Mouse (Mus musculus): ENCODE measurements around the gene Fbln2. TPM values are rescaled to one million over a fixed set of nuclear protein-coding genes. Genes with fewer than 3 reads are reported as not detected.

Gene Fbln2
- polyA plus RNA-seq, 2 experiments = 219 to 294 TPM

GRCm38 (mm10) chr6:91225346-91225745 is 13.1 kb downstream of the Fbln2 start:
- Histone ChIP-seq H3K27me3 (ENCODE audit: control insufficient read depth, insufficient read depth, low read length) (no peaks in the 10 kb centered on the region), H3K4me1 (ENCODE audit: control insufficient read depth, insufficient read depth, low read length) (peaks cover 18% of the 10 kb centered on the region), H3K27ac (replicated peaks; ENCODE audit: low read depth, low read length) (no peak overlapping the region), H3K9me3 (ENCODE audit: control insufficient read depth, low read length) (no peaks in the 10 kb centered on the region), H3K4me3 (replicated peaks; ENCODE audit: low read length) (no peak overlapping the region), H3K4me2 (replicated peaks; ENCODE audit: low read depth, low read length, severe bottlenecking) (no peak overlapping the region), H3K36me3 (ENCODE audit: control insufficient read depth, insufficient read depth, low read length) (peaks cover 21% of the 10 kb centered on the region), H3K9ac (ENCODE audit: low read depth, low read length, severe bottlenecking) (no peak overlapping the region)
- DNase-seq (ENCODE audit: low spot score) = no peak
- TF ChIP-seq POLR2A (IDR thresholded peaks at IDR 0.05; ENCODE audit: borderline replicate concordance, extremely low read depth, insufficient read depth, insufficient read length) = no peak
- ATAC-seq (ENCODE audit: low FRiP score, low read depth) = no peak
- WGBS = 83% methylated on average over 4 of the region's 4 CpGs

GRCm38 (mm10) chr6:91226058-91226457 is 13.8 kb downstream of the Fbln2 start:
- H3K4me1 ChIP-seq (ENCODE audit: control insufficient read depth, insufficient read depth, low read length) = peaks cover 12% of the 10 kb centered on the region; the same call in 1 of the 2 replicates
- ATAC-seq (ENCODE audit: low FRiP score, low read depth) = no peak
- 53% methylated on average over 1 of the region's 1 CpGs for WGBS

DNA sequence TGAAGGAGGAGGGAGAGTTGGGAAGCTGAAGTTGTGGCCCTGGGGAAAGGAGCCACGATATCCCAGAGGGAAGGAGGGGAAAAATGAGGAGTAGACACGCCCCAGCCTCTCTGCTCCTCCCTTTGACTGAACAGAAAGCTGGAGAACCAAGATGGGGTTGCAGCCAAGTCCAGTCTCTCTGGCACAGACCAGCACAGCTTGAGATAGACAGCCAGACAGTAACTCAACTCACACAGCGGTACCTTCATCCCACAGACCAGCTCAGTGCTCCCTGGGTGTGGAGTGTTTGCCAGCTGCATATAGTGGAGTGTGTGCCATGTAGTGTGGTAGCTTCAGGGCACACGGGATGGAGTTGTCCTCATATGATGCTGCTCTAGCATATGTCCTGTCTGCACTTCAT is 16.7 kb downstream of the Fbln2 start:
- TF ChIP-seq POLR2A (IDR thresholded peaks at IDR 0.05; ENCODE audit: borderline replicate concordance, extremely low read depth, insufficient read depth, insufficient read length) = no peak
- DNase-seq (ENCODE audit: low spot score) = no peak
- no peaks in the 10 kb centered on the region for H3K9me3 ChIP-seq (ENCODE audit: control insufficient read depth, low read length)
- H3K9ac ChIP-seq (ENCODE audit: low read depth, low read length, severe bottlenecking) = no peak overlapping the region
- no peak overlapping the region for H3K27ac ChIP-seq (replicated peaks; ENCODE audit: low read depth, low read length)
- H3K4me3 ChIP-seq (replicated peaks; ENCODE audit: low read length) = no peak overlapping the region
- ATAC-seq (ENCODE audit: low FRiP score, low read depth) = no peak
- H3K27me3 ChIP-seq (ENCODE audit: control insufficient read depth, insufficient read depth, low read length) = no peaks in the 10 kb centered on the region
- WGBS = 70% methylated on average over 4 of the region's 4 CpGs
- no peak overlapping the region for H3K4me2 ChIP-seq (replicated peaks; ENCODE audit: low read depth, low read length, severe bottlenecking)
- H3K4me1 ChIP-seq (ENCODE audit: control insufficient read depth, insufficient read depth, low read length) = 0 out of 2 replicates have a peak, but pooled peaks cover 8% of the 10 kb centered on the region
- H3K36me3 ChIP-seq (ENCODE audit: control insufficient read depth, insufficient read depth, low read length) = peaks cover 31% of the 10 kb centered on the region

More at GRCm38 (mm10) chr6:91226058-91226457, 13.8 kb downstream of the Fbln2 start:
- Histone ChIP-seq H3K4me3 (replicated peaks; ENCODE audit: low read length) (no peak overlapping the region), H3K27me3 (ENCODE audit: control insufficient read depth, insufficient read depth, low read length) (no peaks in the 10 kb centered on the region), H3K27ac (replicated peaks; ENCODE audit: low read depth, low read length) (no peak overlapping the region), H3K36me3 (ENCODE audit: control insufficient read depth, insufficient read depth, low read length) (peaks cover 21% of the 10 kb centered on the region), H3K9me3 (ENCODE audit: control insufficient read depth, low read length) (no peaks in the 10 kb centered on the region), H3K4me2 (replicated peaks; ENCODE audit: low read depth, low read length, severe bottlenecking) (no peak overlapping the region), H3K9ac (ENCODE audit: low read depth, low read length, severe bottlenecking) (no peak overlapping the region)
- no peak for DNase-seq (ENCODE audit: low spot score)
- TF ChIP-seq POLR2A (IDR thresholded peaks at IDR 0.05; ENCODE audit: borderline replicate concordance, extremely low read depth, insufficient read depth, insufficient read length) = no peak

GRCm38 (mm10) chr6:91231000-91231399 is 18.7 kb downstream of the Fbln2 start:
- Histone ChIP-seq H3K4me2 (replicated peaks; ENCODE audit: low read depth, low read length, severe bottlenecking) (no peak overlapping the region), H3K27me3 (ENCODE audit: control insufficient read depth, insufficient read depth, low read length) (no peaks in the 10 kb centered on the region)

GRCm38 (mm10) chr6:91231523-91231922 is 19.3 kb downstream of the Fbln2 start:
- Histone ChIP-seq H3K4me3 (replicated peaks; ENCODE audit: low read length) (no peak overlapping the region), H3K27ac (replicated peaks; ENCODE audit: low read depth, low read length) (no peak overlapping the region), H3K36me3 (ENCODE audit: control insufficient read depth, insufficient read depth, low read length) (peaks cover 42% of the 10 kb centered on the region), H3K4me1 (ENCODE audit: control insufficient read depth, insufficient read depth, low read length) (peaks cover 30% of the 10 kb centered on the region), H3K4me2 (replicated peaks; ENCODE audit: low read depth, low read length, severe bottlenecking) (no peak overlapping the region), H3K27me3 (ENCODE audit: control insufficient read depth, insufficient read depth, low read length) (no peaks in the 10 kb centered on the region), H3K9me3 (ENCODE audit: control insufficient read depth, low read length) (no peaks in the 10 kb centered on the region), H3K9ac (ENCODE audit: low read depth, low read length, severe bottlenecking) (no peak overlapping the region)
- WGBS = 85% methylated on average over 4 of the region's 4 CpGs
- no peak for TF ChIP-seq POLR2A (IDR thresholded peaks at IDR 0.05; ENCODE audit: borderline replicate concordance, extremely low read depth, insufficient read depth, insufficient read length)
- no peak for ATAC-seq (ENCODE audit: low FRiP score, low read depth)
- DNase-seq (ENCODE audit: low spot score) = no peak

More at GRCm38 (mm10) chr6:91231000-91231399, 18.7 kb downstream of the Fbln2 start:
- Histone ChIP-seq H3K4me1 (ENCODE audit: control insufficient read depth, insufficient read depth, low read length) (peaks cover 25% of the 10 kb centered on the region), H3K4me3 (replicated peaks; ENCODE audit: low read length) (no peak overlapping the region), H3K9me3 (ENCODE audit: control insufficient read depth, low read length) (no peaks in the 10 kb centered on the region), H3K9ac (ENCODE audit: low read depth, low read length, severe bottlenecking) (no peak overlapping the region), H3K36me3 (ENCODE audit: control insufficient read depth, insufficient read depth, low read length) (peaks cover 44% of the 10 kb centered on the region), H3K27ac (replicated peaks; ENCODE audit: low read depth, low read length) (no peak overlapping the region)
- DNase-seq (ENCODE audit: low spot score) = no peak
- 93% methylated on average over 5 of the region's 5 CpGs for whole genome bisulfite sequencing
- TF ChIP-seq POLR2A (IDR thresholded peaks at IDR 0.05; ENCODE audit: borderline replicate concordance, extremely low read depth, insufficient read depth, insufficient read length) = no peak
- no peak for ATAC-seq (ENCODE audit: low FRiP score, low read depth)

- no peak overlapping the region for H3K4me3 ChIP-seq (replicated peaks; ENCODE audit: low read length)
- WGBS = 79% methylated on average over 12 of the region's 12 CpGs
- peaks cover 46% of the 10 kb centered on the region for H3K36me3 ChIP-seq (ENCODE audit: control insufficient read depth, insufficient read depth, low read length)
- H3K27me3 ChIP-seq (ENCODE audit: control insufficient read depth, insufficient read depth, low read length) = no peaks in the 10 kb centered on the region
- peaks cover 42% of the 10 kb centered on the region for H3K4me1 ChIP-seq (ENCODE audit: control insufficient read depth, insufficient read depth, low read length)
- no peak overlapping the region for H3K4me2 ChIP-seq (replicated peaks; ENCODE audit: low read depth, low read length, severe bottlenecking)
- ATAC-seq (ENCODE audit: low FRiP score, low read depth) (no peak), DNase-seq (ENCODE audit: low spot score) (no peak)
- TF ChIP-seq POLR2A (IDR thresholded peaks at IDR 0.05; ENCODE audit: borderline replicate concordance, extremely low read depth, insufficient read depth, insufficient read length) = no peak
- no peaks in the 10 kb centered on the region for H3K9me3 ChIP-seq (ENCODE audit: control insufficient read depth, low read length)
- H3K9ac ChIP-seq (ENCODE audit: low read depth, low read length, severe bottlenecking) = no peak overlapping the region
- no peak overlapping the region for H3K27ac ChIP-seq (replicated peaks; ENCODE audit: low read depth, low read length)
Measured at GRCm38 (mm10) chr6:91233011-91233410, 20.8 kb downstream of the Fbln2 start.

Measured in limb, embryonic 14.5 days (tissue).